Mouse (Mus musculus) ES-E14 (cell line): ENCODE results near the gene Rp9.

Experiments used
- CHD2 ChIP-seq: IDR thresholded peaks from 2 replicates; pipeline ENCODE4 v1.6.1; 2014; ENCODE audit warnings: mild to moderate bottlenecking, low read depth, low read length, inconsistent platforms
- MAFK ChIP-seq: IDR thresholded peaks from 2 replicates; pipeline ENCODE4 v1.6.1; 2014; ENCODE audit warnings: mild to moderate bottlenecking, low read depth, low read length, inconsistent platforms; ENCODE audit not compliant: insufficient read depth

DNA sequence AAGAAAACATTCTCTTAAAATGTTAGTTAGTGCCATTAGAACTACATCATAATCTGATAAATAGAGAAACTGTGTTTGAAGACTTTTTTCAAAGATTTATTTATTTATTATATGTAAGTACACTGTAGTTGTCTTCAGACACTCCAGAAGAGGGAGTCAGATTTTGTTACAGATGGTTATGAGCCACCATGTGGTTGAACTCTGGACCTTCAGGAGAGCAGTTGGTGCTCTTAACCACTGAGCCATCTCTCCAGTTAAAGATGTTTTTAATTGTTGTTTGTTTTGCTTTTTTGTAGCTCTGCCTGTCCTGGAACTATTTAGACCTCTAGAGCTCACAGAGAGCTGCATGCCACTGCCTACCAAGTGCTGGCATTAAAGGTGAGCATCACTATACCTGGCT, 14.5 kb downstream of the Rp9 start:
- TF ChIP-seq MAFK (no peak), CHD2 (no peak)
